Mouse (Mus musculus) ES-Bruce4 (cell line): ENCODE measurements at regions not wholly inside any gene's neighbourhood (a gene's known extent, or its start where the extent isn't known, plus 50 kb on each side); places are given as distances from the start of the nearest gene placed in this dataset.

Source experiments
- CTCF ChIP-seq: IDR thresholded peaks from one replicate; pipeline ENCODE4 v1.8.1; 2011; ENCODE audit warnings: low read depth, low read length
- POLR2A ChIP-seq: IDR thresholded peaks from one replicate; pipeline ENCODE4 v1.8.1; 2011; ENCODE audit warnings: low read length; ENCODE audit not compliant: insufficient read depth

GRCm38 (mm10) chr6:143474396-143474795 lies 307.4 kb downstream of the Etnk1 start:
- TF ChIP-seq POLR2A (no peak), CTCF (no peak)
